Mouse (Mus musculus): ENCODE results near the gene Kctd2. TPM values are rescaled to one million over a fixed set of nuclear protein-coding genes. Genes with fewer than 3 reads are reported as not detected.

Kctd2 gene
- total and polyA plus RNA-seq, 3 experiments, result 6.8 to 14.0 (median 13.7) TPM

- no peak for DNase-seq (ENCODE audit: extremely low read depth)
- peaks cover 16% of the 10 kb centered on the region for H3K79me2 ChIP-seq (replicated peaks; ENCODE audit: control insufficient read depth, extremely low read depth, insufficient read depth, poor library complexity, severe bottlenecking)
- TF ChIP-seq MAFK (IDR thresholded peaks at IDR 0.05; ENCODE audit: insufficient replicate concordance, low read length) (no peak), CTCF (conservative IDR thresholded peaks at IDR 0.05 in 1 of 2, IDR thresholded peaks at IDR 0.05 in 1 of 2; ENCODE audit: low read depth in 2 of 2, low read length in 2 of 2) (no peak), NELFE (IDR thresholded peaks at IDR 0.05; ENCODE audit: low read depth, low read length) (no peak), EP300 (IDR thresholded peaks at IDR 0.05; ENCODE audit: low read length) (no peak), MXI1 (IDR thresholded peaks at IDR 0.05; ENCODE audit: low read depth, low read length) (no peak), BHLHE40 (IDR thresholded peaks at IDR 0.05; ENCODE audit: low read depth, low read length) (no peak), ELF1 (IDR thresholded peaks at IDR 0.05; ENCODE audit: low read depth, low read length) (no peak), RCOR1 (conservative IDR thresholded peaks at IDR 0.05; ENCODE audit: low read depth, low read length) (no peak), TBP (conservative IDR thresholded peaks at IDR 0.05; ENCODE audit: low read depth, low read length) (no peak), NRF1 (IDR thresholded peaks at IDR 0.05; ENCODE audit: low read depth, low read length) (no peak), USF1 (IDR thresholded peaks at IDR 0.05; ENCODE audit: low read depth, low read length) (no peak), USF2 (conservative IDR thresholded peaks at IDR 0.05; ENCODE audit: low read depth, low read length) (no peak), UBTF (IDR thresholded peaks at IDR 0.05; ENCODE audit: low read depth, low read length) (no peak), PAX5 (IDR thresholded peaks at IDR 0.05; ENCODE audit: low read length) (no peak), MEF2A (IDR thresholded peaks at IDR 0.05; ENCODE audit: borderline replicate concordance, low read depth, low read length) (no peak), ZNF384 (IDR thresholded peaks at IDR 0.05; ENCODE audit: low read depth, low read length) (no peak), JUND (conservative IDR thresholded peaks at IDR 0.05; ENCODE audit: low read depth, low read length) (no peak), ZC3H11A (IDR thresholded peaks at IDR 0.05; ENCODE audit: low read depth, low read length) (no peak), CHD1 (IDR thresholded peaks at IDR 0.05; ENCODE audit: low read depth, low read length) (no peak), CHD2 (IDR thresholded peaks at IDR 0.05; ENCODE audit: low read length) (no peak)
- H3K4me2 ChIP-seq (ENCODE audit: insufficient read depth, low read depth, poor library complexity, severe bottlenecking), result no peak overlapping the region
- H3K4me1 ChIP-seq (ENCODE audit: control insufficient read depth in 1 of 2, insufficient read depth in 2 of 2), result peaks cover 5 to 36% of the 10 kb centered on the region in 2 experiments
- no peak overlapping the region for H3K4me3 ChIP-seq (replicated peaks in 1 of 3; ENCODE audit: low read depth in 2 of 3, low read length in 2 of 3, poor library complexity in 1 of 3)
- H3K27ac ChIP-seq (ENCODE audit: insufficient read depth, low read depth), result no peak overlapping the region
- dilution Hi-C loops (cut with MboI; ENCODE audit: extremely low pct_ligation_motif_present, extremely low pct_unique_long_range_greater_than_20kb, low sequenced_read_pairs) (no loop called here), in situ Hi-C loops (cut with MboI; ENCODE audit: low pct_ligation_motif_present, low pct_unique_long_range_greater_than_20kb, low sequenced_read_pairs) (no loop called here)
- peaks cover 3 to 54% of the 10 kb centered on the region in 2 experiments for H3K36me3 ChIP-seq (replicated peaks in 1 of 2; ENCODE audit: control insufficient read depth in 1 of 2, insufficient read depth in 1 of 2, low read length in 1 of 2)
- no peaks in the 10 kb centered on the region for H3K9me3 ChIP-seq (replicated peaks; ENCODE audit: low read length)
- no peaks in the 10 kb centered on the region for H3K27me3 ChIP-seq (replicated peaks)
- no peak overlapping the region for H3K9ac ChIP-seq (ENCODE audit: insufficient read depth, low read depth)
Measured at GRCm38 (mm10) chr11:115423091-115423490, 3.2 kb downstream of the Kctd2 start.

- in situ Hi-C loops (cut with MboI; ENCODE audit: low pct_ligation_motif_present, low pct_unique_long_range_greater_than_20kb, low sequenced_read_pairs) (no loop called here), dilution Hi-C loops (cut with MboI; ENCODE audit: extremely low pct_ligation_motif_present, extremely low pct_unique_long_range_greater_than_20kb, low sequenced_read_pairs) (no loop called here)
- Histone ChIP-seq H3K27ac (ENCODE audit: insufficient read depth, low read depth) (no peak overlapping the region), H3K9ac (ENCODE audit: insufficient read depth, low read depth) (no peak overlapping the region), H3K27me3 (replicated peaks) (no peaks in the 10 kb centered on the region), H3K4me3 (replicated peaks in 1 of 3; ENCODE audit: low read depth in 2 of 3, low read length in 2 of 3, poor library complexity in 1 of 3) (no peak overlapping the region), H3K9me3 (replicated peaks; ENCODE audit: low read length) (no peaks in the 10 kb centered on the region), H3K79me2 (replicated peaks; ENCODE audit: control insufficient read depth, extremely low read depth, insufficient read depth, poor library complexity, severe bottlenecking) (no peaks in the 10 kb centered on the region), H3K36me3 (replicated peaks in 1 of 2; ENCODE audit: control insufficient read depth in 1 of 2, insufficient read depth in 1 of 2, low read length in 1 of 2) (peaks cover 14 to 67% of the 10 kb centered on the region in 2 experiments), H3K4me2 (ENCODE audit: insufficient read depth, low read depth, poor library complexity, severe bottlenecking) (no peak overlapping the region), H3K4me1 (ENCODE audit: control insufficient read depth in 1 of 2, insufficient read depth in 2 of 2) (peaks cover 5 to 28% of the 10 kb centered on the region in 2 experiments)
- TF ChIP-seq ZNF384 (IDR thresholded peaks at IDR 0.05; ENCODE audit: low read depth, low read length) (no peak), SIN3A (IDR thresholded peaks at IDR 0.05; ENCODE audit: low read length) (no peak), POLR2A (IDR thresholded peaks at IDR 0.05; ENCODE audit: low read depth, low read length) (no peak), ETS1 (conservative IDR thresholded peaks at IDR 0.05; ENCODE audit: low read depth, low read length) (no peak), ZKSCAN1 (IDR thresholded peaks at IDR 0.05; ENCODE audit: borderline replicate concordance, low read depth, low read length) (no peak), ELF1 (IDR thresholded peaks at IDR 0.05; ENCODE audit: low read depth, low read length) (no peak), NELFE (IDR thresholded peaks at IDR 0.05; ENCODE audit: low read depth, low read length) (no peak), MAZ (IDR thresholded peaks at IDR 0.05; ENCODE audit: low read depth, low read length) (no peak), RCOR1 (conservative IDR thresholded peaks at IDR 0.05; ENCODE audit: low read depth, low read length) (no peak), MYC (IDR thresholded peaks at IDR 0.05; ENCODE audit: low read depth, low read length) (no peak), NRF1 (IDR thresholded peaks at IDR 0.05; ENCODE audit: low read depth, low read length) (no peak), CTCF (conservative IDR thresholded peaks at IDR 0.05 in 1 of 2, IDR thresholded peaks at IDR 0.05 in 1 of 2; ENCODE audit: low read depth in 2 of 2, low read length in 2 of 2) (no peak), MAX (IDR thresholded peaks at IDR 0.05; ENCODE audit: low read length) (no peak), CHD2 (IDR thresholded peaks at IDR 0.05; ENCODE audit: low read length) (no peak), SMC3 (IDR thresholded peaks at IDR 0.05; ENCODE audit: low read depth, low read length) (no peak)
- no peak for DNase-seq (ENCODE audit: extremely low read depth)
Measured at GRCm38 (mm10) chr11:115424666-115425065, 4.7 kb downstream of the Kctd2 start.

All from CH12.LX (cell line).